Mouse (Mus musculus) spleen, postnatal 36 days (tissue): ENCODE results near the gene Vcp.
A peak's percentile ranks its signal among the peaks of the same experiment; 100 is the strongest.
"Not testable (repeated sequence)": the region's sequence is repeated elsewhere in the genome, so short reads cannot be mapped to it uniquely, and the experiment has no call there.

Source experiments
- DNase-seq, 2 experiments: peaks; one replicate each; pipeline ENCODE4 v3.0.0; 2022; ENCODE audit warnings: low spot score in 2 of 2, mixed read lengths in 1 of 2

Gene Vcp

DNA sequence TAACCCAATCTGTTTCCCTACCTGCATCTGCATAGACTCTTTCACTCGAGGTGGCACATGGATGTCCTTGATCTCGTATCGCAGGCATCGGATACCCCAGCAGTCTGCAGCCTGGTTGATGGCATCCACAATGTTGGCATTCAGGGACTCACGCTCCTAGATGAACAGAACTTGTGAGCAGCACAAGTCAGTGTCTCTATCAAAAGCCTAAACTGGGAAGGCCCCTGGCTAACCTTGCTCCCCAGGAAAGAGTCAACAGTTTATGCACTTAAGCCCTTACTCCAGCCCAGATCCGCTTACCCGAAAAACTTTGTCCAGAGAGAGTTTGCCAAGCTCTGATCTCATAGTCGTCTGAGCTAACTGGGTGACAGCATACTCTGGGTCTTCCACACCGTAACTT lies 29.4 kb upstream of the Vcp start:
- no peak for DNase-seq

DNA sequence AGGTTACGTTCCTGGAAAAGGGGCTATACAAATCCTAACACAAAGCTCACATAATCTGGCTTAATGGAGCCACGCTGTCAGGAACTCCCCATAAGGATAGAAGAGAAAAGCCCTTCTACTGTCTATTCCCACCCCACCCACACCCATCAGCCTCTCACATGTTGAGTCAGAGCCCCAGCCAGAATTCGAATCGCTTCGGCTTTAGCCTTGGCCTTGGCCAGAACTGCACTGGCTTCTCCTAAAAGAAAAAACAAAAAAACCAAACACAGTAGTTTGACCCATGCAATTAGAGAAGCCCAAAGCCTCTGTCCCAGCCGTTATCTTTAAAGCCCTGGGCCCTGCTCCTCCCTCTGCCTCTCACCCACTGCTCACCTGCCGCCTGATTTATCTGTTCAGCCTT lies 28.8 kb upstream of the Vcp start:
- DNase-seq, result no peak

DNA sequence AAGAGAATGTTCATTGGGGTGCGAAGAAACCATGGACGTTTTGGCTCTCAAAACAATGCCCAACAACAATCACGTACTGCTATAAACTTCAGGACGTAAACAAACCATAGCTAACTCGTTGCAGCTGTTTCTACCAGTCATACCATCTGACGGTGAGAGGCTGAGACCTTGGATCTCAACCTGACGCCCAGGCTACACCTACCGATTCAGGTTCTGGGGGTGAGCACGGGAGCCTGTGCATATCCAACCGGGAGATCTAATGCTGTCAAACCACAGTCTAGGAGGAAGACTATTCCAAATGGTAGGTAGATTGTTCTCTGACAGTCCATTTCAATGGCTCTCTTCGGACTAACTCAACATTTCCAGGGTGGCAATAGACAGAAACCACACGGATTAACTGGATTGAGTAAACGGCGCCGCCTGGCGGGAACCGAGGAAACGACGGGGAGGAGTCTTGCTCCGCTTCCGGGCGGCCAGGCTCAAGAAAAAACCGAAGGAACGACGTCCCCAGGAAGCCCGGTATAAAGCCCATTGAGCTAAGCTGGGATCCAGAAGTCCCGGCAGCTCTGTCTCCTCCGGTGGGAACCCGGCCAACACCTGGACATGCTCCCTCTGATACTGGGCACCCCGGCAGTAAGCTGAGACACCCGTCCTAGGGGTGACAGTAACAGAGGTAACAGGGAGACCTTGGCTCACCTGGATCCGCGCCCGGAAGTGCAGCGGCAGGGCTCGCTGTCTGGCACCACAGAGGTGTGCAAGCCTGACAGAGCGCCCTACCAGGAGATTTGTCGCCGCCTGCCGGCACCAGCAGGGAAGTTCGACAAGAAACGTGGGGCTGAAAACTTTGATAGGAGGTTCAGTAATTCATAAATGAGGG lies 25.0 kb upstream of the Vcp start, which contains the start of gene Pigo:
TSS of gene Pigo (minus strand) at position 736 of the 877 bp plus-strand sequence.
- peak; percentile 87 to 89 for DNase-seq

DNA sequence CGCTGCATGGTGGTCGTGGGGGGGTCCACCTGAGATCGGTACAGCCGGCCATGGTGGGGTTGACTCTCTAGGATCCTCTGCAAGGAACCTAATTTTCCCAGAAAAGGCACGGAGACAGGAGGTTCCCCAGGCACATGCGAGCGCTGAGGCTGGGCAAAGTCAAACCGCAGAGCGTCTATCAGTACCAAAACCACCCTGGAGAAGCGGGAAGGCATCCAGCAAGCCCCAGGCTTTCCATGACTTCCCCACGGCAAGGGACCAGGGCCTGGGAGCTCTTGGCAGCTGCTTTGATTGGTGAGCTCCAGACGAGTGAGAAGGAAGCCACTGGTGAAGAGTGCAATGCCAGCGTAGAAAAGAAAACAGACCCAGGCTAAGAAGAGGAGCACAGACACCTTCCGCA lies 24.4 kb upstream of the Vcp start:
- no peak for DNase-seq

DNA sequence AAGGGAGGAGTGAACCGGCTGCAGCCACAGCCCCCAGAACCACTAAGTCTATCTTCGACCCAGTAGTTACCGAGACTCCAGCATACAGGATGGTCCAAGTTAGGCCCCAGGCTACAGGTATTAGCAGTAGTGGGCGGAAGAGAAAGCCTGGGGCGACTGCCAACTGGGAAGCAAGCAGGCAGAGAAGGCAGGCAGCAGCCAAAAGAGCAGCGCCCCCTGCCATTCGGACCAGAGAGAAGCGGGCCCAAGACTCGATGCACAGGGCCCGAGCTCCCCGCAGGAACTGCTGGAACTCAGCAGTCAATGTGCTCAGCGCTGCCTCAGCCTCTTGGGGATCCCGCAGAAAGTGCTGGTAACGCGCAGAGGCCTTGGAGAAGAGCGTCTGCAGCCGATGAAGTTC lies 21.0 kb upstream of the Vcp start:
- DNase-seq, result no peak

DNA sequence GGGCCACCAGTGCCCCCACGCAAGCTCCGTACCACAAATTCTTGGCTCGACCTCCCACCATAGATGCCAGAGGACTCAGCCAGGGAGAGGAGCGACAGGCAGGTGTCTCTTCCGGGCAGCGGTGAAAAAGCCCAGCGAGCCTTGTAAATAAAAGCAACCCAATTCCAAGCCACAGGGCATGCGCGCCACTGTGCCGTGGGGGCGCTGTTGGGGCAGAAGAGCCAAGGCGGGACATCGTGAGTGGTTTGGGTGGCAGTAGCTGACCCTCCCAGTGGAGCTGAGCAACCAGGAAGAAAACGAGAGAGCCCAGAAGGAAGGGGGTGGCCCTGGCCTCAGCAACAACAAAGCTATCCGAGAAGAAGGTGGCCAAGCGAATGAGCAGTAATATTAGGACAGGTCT lies 20.6 kb upstream of the Vcp start:
- no peak for DNase-seq

DNA sequence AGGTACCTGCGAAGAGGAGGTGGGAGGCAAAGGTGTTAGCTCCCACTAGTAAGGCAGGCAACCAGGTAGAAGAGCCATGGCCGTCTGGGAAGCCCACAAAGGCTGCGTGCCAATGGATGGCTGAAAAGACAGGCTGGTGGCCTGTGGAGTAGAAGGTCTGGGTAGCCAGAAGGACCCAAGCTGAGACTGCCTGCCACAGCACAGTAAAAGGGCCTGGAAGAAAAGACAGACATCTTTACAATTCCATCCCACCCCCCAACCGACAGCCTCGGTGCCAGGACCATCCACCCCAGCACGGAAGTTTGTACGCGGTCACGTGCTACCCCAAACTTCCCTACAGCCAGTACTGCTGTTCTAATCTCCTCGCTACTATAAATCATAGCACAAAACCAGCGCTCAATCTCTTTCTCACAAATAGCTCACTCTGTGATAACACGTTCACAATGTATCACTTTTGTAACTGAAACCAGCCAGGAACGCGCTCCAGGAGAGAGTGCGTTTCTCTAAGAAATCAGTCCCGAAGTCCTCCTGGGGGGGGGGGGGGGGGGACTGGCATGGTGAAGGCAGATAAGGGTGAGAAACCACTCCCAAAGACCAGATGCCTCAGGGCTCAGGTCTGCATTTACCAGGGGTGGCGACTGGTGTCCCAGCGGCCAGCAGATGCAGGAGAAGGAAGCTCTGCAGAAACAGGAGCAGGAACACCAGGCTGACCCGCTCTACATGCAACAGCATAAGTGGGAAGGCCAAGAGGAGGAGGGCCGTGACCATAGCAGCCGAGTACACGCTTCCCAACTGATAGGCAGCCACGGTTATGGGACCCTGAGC lies 19.5 kb upstream of the Vcp start:
- DNase-seq, result no peak

DNA sequence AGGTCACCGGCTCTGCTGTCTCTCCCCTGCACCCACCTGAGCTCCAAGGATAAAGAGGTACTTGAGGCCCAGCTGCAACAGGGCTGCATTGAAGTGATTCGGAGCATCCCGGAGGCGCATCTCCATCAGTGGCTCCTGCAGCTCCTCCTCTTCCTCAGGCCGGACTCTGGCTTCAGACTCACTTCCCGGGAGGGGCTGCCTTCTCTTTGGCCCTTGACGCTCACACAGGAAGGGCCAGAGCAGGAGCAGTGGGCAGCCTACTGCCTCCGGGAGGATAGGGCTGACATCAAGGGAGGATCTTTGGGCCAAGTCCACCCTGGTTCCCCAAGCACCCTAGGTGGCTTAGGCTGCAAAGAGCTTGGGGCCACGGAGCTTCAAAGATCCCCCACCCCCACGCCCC lies 18.9 kb upstream of the Vcp start:
- DNase-seq, result no peak

DNA sequence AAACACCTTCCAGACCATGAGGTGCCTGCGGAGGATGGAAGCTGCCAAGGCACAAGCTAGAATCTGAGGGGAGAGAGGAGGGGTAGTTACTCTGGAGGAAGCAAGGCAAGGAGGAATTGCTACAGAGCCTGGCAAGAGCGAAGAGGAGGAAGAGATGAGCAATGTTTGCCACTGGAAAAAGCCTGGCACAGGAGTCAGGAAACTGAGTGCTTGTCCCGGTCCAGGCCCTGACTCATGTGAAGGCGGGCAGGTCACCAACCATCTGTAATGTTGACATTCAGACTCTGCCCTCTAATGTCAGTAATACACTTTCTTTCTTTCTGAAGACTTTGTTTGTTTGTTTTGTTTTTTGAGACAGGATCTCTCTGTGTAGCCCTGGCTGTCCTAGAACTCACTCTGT lies 17.8 kb upstream of the Vcp start:
- DNase-seq, result no peak

DNA sequence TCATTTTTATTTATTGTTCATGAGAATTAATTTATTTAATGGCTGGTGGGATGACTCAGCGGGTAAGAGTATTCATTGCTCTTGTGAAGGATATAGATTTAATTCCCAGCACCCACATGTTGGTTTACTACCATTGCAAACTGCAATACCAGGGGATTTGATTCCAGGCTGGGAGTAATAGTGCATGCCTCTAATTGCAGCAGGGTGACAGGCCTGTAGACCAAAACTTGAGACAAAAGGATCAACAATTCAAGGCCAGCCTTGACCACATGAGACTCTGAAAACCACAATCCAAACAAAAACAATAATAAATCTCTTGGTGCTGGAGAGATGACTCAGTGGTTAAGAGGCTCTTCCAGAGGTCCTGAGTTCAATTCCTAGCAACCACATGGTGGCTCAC lies 11.8 kb upstream of the Vcp start:
- DNase-seq, result no peak

DNA sequence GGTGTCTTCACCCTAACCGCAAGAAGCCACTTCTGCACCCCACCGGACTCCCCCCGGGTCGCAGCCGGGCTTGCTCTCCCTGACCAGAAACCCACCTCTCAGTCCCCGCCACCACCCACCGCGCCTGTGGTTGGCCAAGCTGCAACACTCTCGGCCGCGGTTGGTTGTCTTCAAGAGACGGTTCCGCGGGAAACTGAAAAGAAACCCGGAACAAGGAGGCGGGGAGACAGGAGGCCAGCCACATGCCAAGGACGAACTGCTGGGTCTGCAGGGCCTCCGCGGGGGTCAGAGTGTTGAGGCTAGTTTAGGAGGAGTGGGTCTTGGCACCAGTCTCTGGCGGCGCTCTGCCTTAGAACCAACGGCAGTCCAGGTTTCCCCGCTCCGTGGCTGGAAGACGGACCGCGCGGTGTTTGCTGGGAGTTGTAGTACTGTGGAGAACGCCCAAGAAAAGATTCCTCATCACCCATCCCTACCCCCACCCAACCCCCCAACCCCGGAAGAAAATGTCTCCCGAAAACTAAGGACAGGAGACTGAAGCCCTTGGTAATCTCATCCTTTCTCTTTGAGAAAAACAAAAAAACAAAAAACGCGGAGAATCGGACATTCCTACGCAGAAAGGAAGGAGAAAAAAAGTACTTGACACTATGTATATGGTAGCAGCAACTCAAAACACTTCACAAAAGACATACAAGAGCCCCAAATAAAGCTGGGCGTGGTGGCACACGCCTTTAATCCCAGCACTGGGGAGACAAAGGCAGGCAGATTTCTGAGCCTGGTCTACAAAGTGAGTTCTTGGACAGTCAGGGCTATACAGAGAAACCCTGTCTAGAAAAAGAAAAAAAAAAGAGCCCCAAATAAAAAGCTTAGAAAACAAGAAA lies 10.1 kb upstream of the Vcp start, which contains the start of gene Fancg:
TSS of gene Fancg (minus strand) at position 346 of the 878 bp plus-strand sequence.
- DNase-seq, result peak; percentile 81 to 85

DNA sequence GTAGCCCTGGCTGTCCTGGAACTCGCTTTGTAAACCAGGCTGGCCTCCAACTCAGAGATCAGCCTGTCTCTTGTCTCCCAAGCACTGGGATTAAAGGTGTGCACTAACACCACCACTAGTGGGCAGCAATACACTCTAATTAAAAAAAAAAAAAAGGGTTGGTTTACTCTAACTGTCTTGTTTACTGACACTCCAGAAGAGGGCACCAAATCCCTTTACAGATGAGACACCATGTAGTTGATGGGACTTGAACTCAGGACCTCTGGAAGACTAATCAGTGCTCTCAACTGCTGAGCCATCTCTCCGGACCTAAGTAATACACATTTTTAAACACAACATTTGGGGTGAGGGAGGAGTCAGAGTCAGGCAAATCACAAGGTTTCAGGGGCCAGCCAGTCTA lies 5.5 kb upstream of the Vcp start:
- peak; percentile 42 to 60 for DNase-seq

DNA sequence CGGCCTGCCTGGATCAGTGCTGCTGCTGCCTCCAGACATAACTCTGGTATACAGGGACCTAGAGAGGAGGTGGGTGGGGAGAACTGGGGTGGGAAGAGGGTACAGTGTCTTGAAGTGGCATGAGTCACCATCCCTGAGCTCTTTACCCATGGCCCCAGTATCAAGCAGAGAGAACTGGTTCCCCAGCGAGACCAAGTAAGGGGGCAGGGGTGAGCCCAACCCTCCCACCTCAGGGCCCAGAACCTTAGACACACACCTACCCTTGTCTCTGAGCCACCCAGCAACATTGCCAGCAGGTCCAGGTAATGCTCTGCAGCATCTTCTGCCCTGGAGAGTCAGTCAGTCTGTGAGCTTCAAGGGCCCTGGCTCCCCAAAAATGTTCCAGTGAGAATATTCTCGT lies 4.6 kb upstream of the Vcp start:
- no peak for DNase-seq

DNA sequence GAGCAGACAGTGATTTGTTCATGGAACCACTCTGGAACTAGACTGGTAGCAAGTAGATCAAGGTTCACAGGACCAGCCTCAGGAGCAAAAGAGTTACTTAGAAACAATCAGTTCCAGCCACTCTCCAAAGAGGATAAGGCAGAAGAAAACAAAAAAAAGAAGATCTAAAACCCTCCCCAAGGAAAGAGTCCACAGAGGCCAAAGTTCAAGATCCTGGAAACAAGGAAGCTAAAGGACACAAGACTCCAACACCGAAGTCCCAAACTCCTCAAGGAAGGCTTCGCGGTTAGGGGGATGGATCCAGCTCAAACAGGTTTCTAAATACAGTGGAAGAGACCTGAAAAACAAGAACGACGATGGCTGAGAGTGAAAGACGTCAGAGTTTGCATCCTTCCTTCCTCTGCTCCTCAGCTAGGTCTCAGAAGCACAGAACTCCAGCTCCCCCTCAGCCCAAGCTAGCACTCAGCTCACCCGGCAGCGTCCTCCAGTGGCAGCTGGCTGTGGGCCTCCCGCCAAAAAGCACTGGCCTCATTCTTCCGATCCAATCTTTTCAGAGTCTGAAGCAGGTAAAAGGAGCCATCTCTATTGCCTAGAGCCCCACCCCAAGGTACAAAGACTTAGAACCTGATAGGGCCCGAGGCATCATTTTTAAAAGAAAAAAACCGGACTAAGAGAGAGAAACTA lies 2.6 kb upstream of the Vcp start:
- DNase-seq, result no peak

DNA sequence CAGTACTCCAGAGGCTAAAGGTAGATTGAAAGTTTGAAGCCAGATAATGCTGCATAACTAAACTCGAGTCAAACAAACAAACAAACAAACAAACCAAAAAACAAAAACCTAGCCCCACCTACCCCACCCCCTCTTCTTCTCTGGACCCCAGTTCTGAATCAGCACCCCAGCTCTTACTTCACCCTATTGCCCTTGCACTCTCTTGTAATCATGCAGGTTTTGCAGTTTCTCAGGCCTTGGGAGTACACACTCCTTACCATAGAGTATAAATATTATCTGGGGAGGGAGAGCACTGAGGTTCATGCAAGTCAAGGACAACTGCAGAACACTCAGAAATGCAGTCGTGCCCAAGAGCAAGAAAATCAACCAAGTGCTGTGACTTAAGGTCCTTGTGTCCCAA lies 965 bp upstream of the Vcp start:
- no peak for DNase-seq

DNA sequence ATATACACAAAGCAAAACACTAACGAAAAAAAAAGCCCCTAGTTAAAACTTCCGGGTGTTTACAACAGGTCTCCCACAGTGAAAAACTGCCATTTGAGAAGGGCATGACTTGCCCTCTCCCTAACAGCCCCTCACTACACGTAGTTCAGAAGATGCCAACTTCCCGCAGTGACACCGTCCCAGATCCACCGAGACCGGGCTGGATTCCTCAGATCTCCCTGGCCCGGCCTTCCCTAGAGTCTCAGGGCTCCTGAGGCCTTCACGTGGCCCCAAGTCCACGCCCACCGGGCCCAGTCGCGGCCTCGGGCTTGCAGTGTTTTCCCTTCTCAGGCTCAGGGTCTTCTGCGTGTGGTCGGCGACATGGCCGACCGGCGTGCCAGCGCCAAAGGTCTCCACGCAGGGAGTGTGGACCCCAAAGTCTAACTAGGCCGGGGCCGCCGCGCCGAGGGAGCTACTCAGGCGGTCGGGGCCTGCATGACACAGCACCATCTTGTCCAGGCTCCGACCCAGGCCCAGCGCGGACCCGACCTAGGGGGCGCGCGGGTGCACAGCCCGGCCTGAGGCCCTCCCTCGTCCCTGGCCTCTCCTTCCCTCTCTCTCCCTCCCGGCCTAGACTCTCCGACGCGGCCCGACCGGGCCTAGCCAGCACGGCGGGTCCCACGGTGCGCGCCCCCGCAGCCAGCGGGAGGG lies 711 bp downstream of the Vcp start:
- peak; percentile 70 to 74 for DNase-seq

DNA sequence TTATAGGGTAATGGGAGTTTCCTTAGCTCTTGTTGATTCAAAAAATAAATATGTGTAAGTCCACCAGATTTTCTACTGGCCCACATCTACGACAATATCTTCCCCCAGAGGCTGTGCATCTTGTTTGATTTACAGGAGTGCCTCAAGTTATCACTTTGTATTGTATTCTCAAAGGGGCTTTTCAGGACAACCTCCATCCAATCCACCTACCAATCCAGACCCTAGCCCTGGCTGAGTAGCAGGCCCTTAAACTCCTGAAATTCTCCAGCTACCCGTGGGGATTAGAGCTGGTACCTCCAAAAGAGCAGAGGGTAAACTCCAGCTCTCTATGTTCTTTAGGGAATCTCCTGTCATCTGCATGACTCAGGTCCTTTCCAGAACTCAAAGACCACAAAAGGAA lies 2.3 kb downstream of the Vcp start:
- DNase-seq, result no peak

DNA sequence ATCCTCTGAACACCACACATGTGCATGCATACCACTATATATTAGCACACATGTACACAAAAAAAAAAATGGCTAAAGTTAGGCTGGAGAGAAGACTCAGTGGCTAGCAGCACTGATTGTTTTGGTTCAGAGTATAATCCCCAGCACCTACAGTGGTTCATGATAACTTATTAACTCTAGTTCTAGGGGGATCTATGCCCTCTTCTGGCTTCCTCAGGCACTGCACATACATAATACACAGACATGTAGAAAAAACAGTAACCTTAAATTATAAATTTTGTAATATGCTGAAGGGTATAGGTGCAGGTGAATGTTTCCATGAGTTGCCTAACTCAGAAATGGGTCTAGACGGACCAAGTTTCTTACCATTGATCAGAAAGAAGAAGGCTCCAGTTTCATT lies 12.0 kb downstream of the Vcp start:
- DNase-seq, result no peak

DNA sequence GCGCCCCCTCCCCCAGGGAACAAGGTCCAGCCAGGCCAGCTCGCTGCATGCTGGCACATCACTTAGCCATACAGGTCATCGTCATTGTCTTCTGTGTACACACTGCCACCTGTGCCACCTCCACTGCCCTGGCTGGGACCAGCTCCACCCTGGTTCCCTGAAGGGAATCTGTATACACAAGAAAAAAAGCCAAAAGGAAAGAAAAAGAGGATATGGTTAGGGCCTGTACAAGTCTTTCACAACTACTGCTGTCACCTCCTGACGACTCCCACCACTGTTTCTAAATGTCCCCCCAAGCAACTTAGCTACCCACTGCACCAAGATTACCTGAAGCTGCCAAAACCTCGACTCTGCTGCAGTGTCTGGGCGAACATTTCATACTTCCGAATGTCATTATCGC lies 19.8 kb downstream of the Vcp start:
- DNase-seq, result not testable (repeated sequence)

DNA sequence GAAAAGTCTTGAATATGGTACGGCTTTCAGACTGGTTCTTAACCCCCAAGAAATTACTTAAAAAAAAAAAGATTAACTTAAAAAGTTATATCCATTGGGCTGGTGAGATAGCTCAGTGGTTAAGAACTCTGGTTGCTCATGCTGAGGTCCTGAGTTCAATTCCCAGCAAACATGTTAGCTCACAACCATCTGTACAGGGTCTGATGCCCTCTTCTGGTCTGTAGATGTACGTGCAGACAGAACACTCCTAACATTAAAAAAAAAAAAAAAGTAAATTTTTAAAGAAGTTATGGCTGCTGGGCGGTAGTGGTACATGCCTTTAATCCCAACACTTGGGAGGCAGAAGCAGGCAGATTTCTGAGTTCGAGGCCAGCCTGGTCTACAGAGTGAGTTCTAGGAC lies 22.2 kb downstream of the Vcp start:
- no peak for DNase-seq

DNA sequence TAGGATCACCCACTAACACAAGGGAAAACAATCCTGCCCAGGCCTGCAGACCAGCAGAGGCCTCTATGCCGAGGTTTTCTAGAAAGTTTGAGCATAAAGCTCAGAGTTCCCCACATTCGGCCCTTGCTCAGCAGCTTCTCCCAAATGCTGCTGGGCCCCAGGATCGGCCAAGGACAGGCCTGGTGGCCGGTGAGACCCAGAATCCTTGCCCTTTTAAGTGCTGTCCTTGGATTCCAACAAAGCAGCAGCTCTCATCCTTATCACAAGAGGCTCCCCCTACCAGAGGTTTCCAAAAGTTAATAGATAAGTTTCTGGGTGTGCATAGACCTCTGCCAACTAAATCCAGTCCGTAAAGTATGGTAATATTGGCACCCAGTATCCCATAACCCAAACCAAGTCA lies 26.4 kb downstream of the Vcp start:
- DNase-seq, result no peak
